In the genomic region with DNA sequence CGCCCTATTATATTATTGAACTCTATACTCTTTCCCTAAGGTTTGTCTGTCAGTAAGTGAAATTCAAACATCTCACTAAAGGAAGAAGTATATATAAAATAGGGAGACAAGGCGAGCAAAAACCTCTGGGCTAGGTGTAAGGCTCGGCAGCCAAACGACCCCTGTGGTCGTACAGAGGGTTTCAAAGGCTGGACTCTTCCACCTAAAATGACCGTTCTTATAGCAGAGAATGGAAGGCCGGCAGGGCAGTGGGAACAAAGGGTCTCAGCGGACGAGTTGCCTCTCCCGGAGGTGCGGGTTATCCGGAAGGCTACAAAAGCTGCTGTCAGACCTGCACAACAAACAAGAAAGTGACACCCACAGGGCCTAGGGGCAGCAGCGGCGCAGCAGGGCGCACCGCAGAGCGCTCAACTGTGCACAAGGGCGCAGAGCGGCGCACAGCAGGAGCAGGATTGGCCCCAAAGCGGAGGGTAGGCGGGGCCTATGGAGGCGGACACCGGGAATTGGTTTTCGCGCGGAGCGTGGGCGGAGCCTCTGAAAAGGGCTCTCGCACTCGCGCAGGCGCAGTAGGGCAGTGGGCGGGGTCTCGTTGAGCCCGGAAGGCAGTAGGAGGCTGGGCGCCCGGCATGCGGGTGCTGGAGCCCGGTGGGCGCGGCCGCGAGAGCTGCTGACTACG, we compare ENCODE assay signal across 8 mouse cellular contexts. TPM values are rescaled to one million over a fixed set of nuclear protein-coding genes. Genes with fewer than 3 reads are reported as not detected.
A peak's percentile ranks its signal among the peaks of the same experiment; 100 is the strongest.
DNase-seq lines count a peak whose midpoint lies in the region; ATAC-seq and TF ChIP-seq lines count a peak whose summit lies in the region.

TSS of gene Faim (plus strand) at position 574 of the 676 bp plus-strand sequence.

- H3K36me3 ChIP-seq in CH12.LX (replicated peaks in 1 of 2; ENCODE audit: control insufficient read depth in 1 of 2, insufficient read depth in 1 of 2, low read length in 1 of 2): peaks cover 0 to 2% of the 10 kb centered on the region in 2 experiments
- H3K36me3 ChIP-seq in forebrain, embryonic 11.5 days (ENCODE audit: control insufficient read depth, insufficient read depth, low read length): no peaks in the 10 kb centered on the region
- no peaks in the 10 kb centered on the region for H3K36me3 ChIP-seq in heart, embryonic 16.5 days (ENCODE audit: control insufficient read depth, insufficient read depth)
- H3K36me3 ChIP-seq in liver, embryonic 15.5 days (replicated peaks): no peaks in the 10 kb centered on the region
- no peaks in the 10 kb centered on the region for H3K36me3 ChIP-seq in neural tube, embryonic 12.5 days

- H3K79me2 ChIP-seq in CH12.LX (replicated peaks; ENCODE audit: control insufficient read depth, extremely low read depth, insufficient read depth, poor library complexity, severe bottlenecking): peaks cover 18% of the 10 kb centered on the region

- H3K4me3 ChIP-seq in CH12.LX (replicated peaks in 1 of 3; ENCODE audit: low read depth in 2 of 3, low read length in 2 of 3, poor library complexity in 1 of 3): peak within 1 kb of the TSS; percentile 82 to 97 (median 86)
- H3K4me3 ChIP-seq in forebrain, embryonic 11.5 days (ENCODE audit: low read depth, low read length): peak within 1 kb of the TSS; percentile 55
- peak within 1 kb of the TSS; percentile 96 for H3K4me3 ChIP-seq in heart, embryonic 16.5 days (ENCODE audit: low read length)
- peak within 1 kb of the TSS; percentile 73 for H3K4me3 ChIP-seq in liver, embryonic 15.5 days (replicated peaks)
- H3K4me3 ChIP-seq in neural tube, embryonic 12.5 days: peak within 1 kb of the TSS; percentile 86

- H3K4me2 ChIP-seq in CH12.LX (ENCODE audit: insufficient read depth, low read depth, poor library complexity, severe bottlenecking): peak within 1 kb of the TSS; percentile 92
- H3K4me2 ChIP-seq in forebrain, embryonic 11.5 days (ENCODE audit: low read depth, low read length, severe bottlenecking): peak within 1 kb of the TSS; percentile 83
- H3K4me2 ChIP-seq in heart, embryonic 16.5 days (ENCODE audit: low read depth, low read length): peak within 1 kb of the TSS; percentile 94
- peak within 1 kb of the TSS; percentile 99 for H3K4me2 ChIP-seq in liver, embryonic 15.5 days
- H3K4me2 ChIP-seq in neural tube, embryonic 12.5 days (replicated peaks): peak within 1 kb of the TSS; percentile 92

- DNase-seq in CH12.LX (ENCODE audit: extremely low read depth): peak; percentile 99
- DNase-seq in c-Kit-positive CD71-positive TER-119-negative erythroid progenitor cells, embryonic 14.5 days (ENCODE audit: low read depth): peak; percentile 99
- peak; percentile 100 for DNase-seq in forebrain, embryonic 11.5 days (ENCODE audit: low spot score)
- peak; percentile 99 to 100 for DNase-seq in kidney, postnatal 36 days
- DNase-seq in telencephalon, adult 2 months (ENCODE audit: low read depth, low spot score): peak; percentile 96

- WGBS in forebrain, embryonic 11.5 days: 2% methylated on average over 45 of the region's 45 CpGs
- 2% methylated on average over 45 of the region's 45 CpGs for WGBS in heart, embryonic 16.5 days
- 1% methylated on average over 45 of the region's 45 CpGs for WGBS in liver, embryonic 15.5 days (ENCODE audit: insufficient replicate concordance)
- WGBS in neural tube, embryonic 12.5 days: 1% methylated on average over 45 of the region's 45 CpGs

- TF ChIP-seq EP300 in CH12.LX (IDR thresholded peaks at IDR 0.05; ENCODE audit: low read length): no peak

- H3K9ac ChIP-seq in CH12.LX (ENCODE audit: insufficient read depth, low read depth): peak within 1 kb of the TSS; percentile 76
- H3K9ac ChIP-seq in forebrain, embryonic 11.5 days (ENCODE audit: low read length): peak within 1 kb of the TSS; percentile 58
- H3K9ac ChIP-seq in heart, embryonic 16.5 days (ENCODE audit: low read length): peak within 1 kb of the TSS; percentile 89
- peak within 1 kb of the TSS; percentile 66 for H3K9ac ChIP-seq in liver, embryonic 15.5 days
- H3K9ac ChIP-seq in neural tube, embryonic 12.5 days: peak within 1 kb of the TSS; percentile 75

- TF ChIP-seq POLR2A in CH12.LX (IDR thresholded peaks at IDR 0.05; ENCODE audit: low read depth, low read length): peak; percentile 83

- in situ Hi-C loops in CH12.LX (cut with MboI; ENCODE audit: low pct_ligation_motif_present, low pct_unique_long_range_greater_than_20kb, low sequenced_read_pairs): no loop called here

- dilution Hi-C loops in CH12.LX (cut with MboI; ENCODE audit: extremely low pct_ligation_motif_present, extremely low pct_unique_long_range_greater_than_20kb, low sequenced_read_pairs): no loop called here

- peak; percentile 97 for ATAC-seq in forebrain, embryonic 11.5 days (replicated peaks; ENCODE audit: low FRiP score)
- ATAC-seq in heart, embryonic 16.5 days (replicated peaks; ENCODE audit: extremely low read depth, insufficient read depth, low FRiP score): peak; percentile 100
- ATAC-seq in liver, embryonic 15.5 days (ENCODE audit: insufficient read depth): peak; percentile 100
- ATAC-seq in neural tube, embryonic 12.5 days (ENCODE audit: low FRiP score, low read depth): peak; percentile 99

- TF ChIP-seq RAD21 in CH12.LX (IDR thresholded peaks at IDR 0.05; ENCODE audit: low read depth, low read length): no peak

- H3K4me1 ChIP-seq in CH12.LX (ENCODE audit: control insufficient read depth in 1 of 2, insufficient read depth in 2 of 2): peaks cover 4 to 36% of the 10 kb centered on the region in 2 experiments; a peak in 3 of 4 replicates
- H3K4me1 ChIP-seq in forebrain, embryonic 11.5 days (replicated peaks; ENCODE audit: control insufficient read depth, insufficient read depth, low read length): peaks cover 4% of the 10 kb centered on the region; the same call in 1 of the 2 replicates
- peaks cover 4% of the 10 kb centered on the region for H3K4me1 ChIP-seq in heart, embryonic 16.5 days (ENCODE audit: control insufficient read depth, insufficient read depth, low read length)
- H3K4me1 ChIP-seq in liver, embryonic 15.5 days (replicated peaks): peaks cover 16% of the 10 kb centered on the region
- H3K4me1 ChIP-seq in neural tube, embryonic 12.5 days: peaks cover 5% of the 10 kb centered on the region

- peaks cover 5% of the 10 kb centered on the region for H3K27me3 ChIP-seq in CH12.LX (replicated peaks)
- no peaks in the 10 kb centered on the region; the same call in 1 of the 2 replicates for H3K27me3 ChIP-seq in forebrain, embryonic 11.5 days (ENCODE audit: control insufficient read depth, insufficient read depth, low read length)
- H3K27me3 ChIP-seq in heart, embryonic 16.5 days (ENCODE audit: control insufficient read depth, insufficient read depth, low read length): peaks cover 12% of the 10 kb centered on the region
- peaks cover 36% of the 10 kb centered on the region for H3K27me3 ChIP-seq in liver, embryonic 15.5 days
- 0 out of 2 replicates have a peak, but pooled peaks cover 3% of the 10 kb centered on the region for H3K27me3 ChIP-seq in neural tube, embryonic 12.5 days (replicated peaks)

- no peaks in the 10 kb centered on the region for H3K9me3 ChIP-seq in CH12.LX (replicated peaks; ENCODE audit: low read length)
- H3K9me3 ChIP-seq in forebrain, embryonic 11.5 days (ENCODE audit: control insufficient read depth, low read length): no peaks in the 10 kb centered on the region
- no peaks in the 10 kb centered on the region for H3K9me3 ChIP-seq in heart, embryonic 16.5 days (replicated peaks; ENCODE audit: control insufficient read depth, low read length)
- no peaks in the 10 kb centered on the region for H3K9me3 ChIP-seq in liver, embryonic 15.5 days (replicated peaks)
- no peaks in the 10 kb centered on the region for H3K9me3 ChIP-seq in neural tube, embryonic 12.5 days

- no peak within 1 kb of the TSS for H3K27ac ChIP-seq in CH12.LX (ENCODE audit: insufficient read depth, low read depth)
- no peak within 1 kb of the TSS for H3K27ac ChIP-seq in forebrain, embryonic 11.5 days (ENCODE audit: low read depth, low read length)
- peak within 1 kb of the TSS; percentile 54 for H3K27ac ChIP-seq in heart, embryonic 16.5 days (ENCODE audit: low read length)
- no peak within 1 kb of the TSS for H3K27ac ChIP-seq in liver, embryonic 15.5 days (replicated peaks)
- peak within 1 kb of the TSS; percentile 65 for H3K27ac ChIP-seq in neural tube, embryonic 12.5 days

- 0 out of 4 replicates have a peak, but pooled peaks of 1 of the 2 experiments have one; percentile 12 for TF ChIP-seq CTCF in CH12.LX (conservative IDR thresholded peaks at IDR 0.05 in 1 of 2, IDR thresholded peaks at IDR 0.05 in 1 of 2; ENCODE audit: low read depth in 2 of 2, low read length in 2 of 2)

TF ChIP-seq in CH12.LX, 34 proteins besides CTCF, POLR2A, EP300 and RAD21 (continues in another document):
- TF ChIP-seq JUN (IDR thresholded peaks at IDR 0.05; ENCODE audit: insufficient read depth, low read depth, low read length): no peak
- no peak for TF ChIP-seq ZNF384 (IDR thresholded peaks at IDR 0.05; ENCODE audit: low read depth, low read length)
- TF ChIP-seq MYC (IDR thresholded peaks at IDR 0.05; ENCODE audit: low read depth, low read length): no peak; the same call in 1 of the 2 replicates
- TF ChIP-seq RCOR1 (conservative IDR thresholded peaks at IDR 0.05; ENCODE audit: low read depth, low read length): no peak
- TF ChIP-seq IRF4 (IDR thresholded peaks at IDR 0.05; ENCODE audit: low read depth, low read length): peak; percentile 36; the same call in 1 of the 2 replicates
- TF ChIP-seq NRF1 (IDR thresholded peaks at IDR 0.05; ENCODE audit: low read depth, low read length): peak; percentile 95
- no peak for TF ChIP-seq ETS1 (conservative IDR thresholded peaks at IDR 0.05; ENCODE audit: low read depth, low read length)
- TF ChIP-seq MAX (IDR thresholded peaks at IDR 0.05; ENCODE audit: low read length): peak; percentile 64
- peak; percentile 75; the same call in 1 of the 2 replicates for TF ChIP-seq E2F4 (IDR thresholded peaks at IDR 0.05; ENCODE audit: insufficient replicate concordance, low read depth, low read length)
- TF ChIP-seq BHLHE40 (IDR thresholded peaks at IDR 0.05; ENCODE audit: low read depth, low read length): no peak
- TF ChIP-seq USF1 (IDR thresholded peaks at IDR 0.05; ENCODE audit: low read depth, low read length): no peak
- TF ChIP-seq PAX5 (IDR thresholded peaks at IDR 0.05; ENCODE audit: low read length): no peak
- peak; percentile 53; the same call in 1 of the 2 replicates for TF ChIP-seq HCFC1 (IDR thresholded peaks at IDR 0.05; ENCODE audit: low read depth, low read length)
- peak; percentile 74; the same call in 1 of the 2 replicates for TF ChIP-seq TBP (conservative IDR thresholded peaks at IDR 0.05; ENCODE audit: low read depth, low read length)

RNA-seq across cellular contexts. Expression of gene Faim, which starts in this region (rescaled TPM):
- 34.5 and 35.7 TPM in 2 replicates for total RNA-seq in CH12.LX (2012; rRNA removed)
- 52.4 and 57.9 TPM in 2 replicates for total RNA-seq in CH12.LX (2014; rRNA removed)
- polyA plus RNA-seq in CH12.LX (2012; ENCODE audit: insufficient read length, low read depth): 83.5 and 87.7 TPM in 2 replicates
- 74.7 and 78.4 TPM in 2 replicates for polyA plus RNA-seq in forebrain, embryonic 11.5 days (2014; fragmentation: Nextera tagmentation; extraction: Ambion mirVana)
- 25.4 and 32.5 TPM in 2 replicates for polyA plus RNA-seq in heart, embryonic 16.5 days (2015; fragmentation: Nextera tagmentation; extraction: Ambion mirVana)
- polyA plus RNA-seq in liver, embryonic 15.5 days (2015; fragmentation: Nextera tagmentation; extraction: Ambion mirVana): 9.5 and 10.6 TPM in 2 replicates
- polyA plus RNA-seq in neural tube, embryonic 12.5 days (2016; fragmentation: Nextera tagmentation; extraction: Ambion mirVana): 81.7 and 93.4 TPM in 2 replicates

Comparison
In these comparisons a context has a peak if more than half of its experiments do, and no peak if none do; other contexts are left out.
1. H3K27ac ChIP-seq: peak in heart, embryonic 16.5 days (single experiment) and neural tube, embryonic 12.5 days (single experiment); none in CH12.LX (single experiment), forebrain, embryonic 11.5 days (single experiment) and liver, embryonic 15.5 days (single experiment).
2. Peak in every context shown above with its lines, with median percentiles within 50 percentile points of each other: DNase-seq, H3K4me2 ChIP-seq, H3K4me3 ChIP-seq, H3K9ac ChIP-seq and ATAC-seq.